Mouse (Mus musculus) heart, embryonic 11.5 days (tissue): ENCODE results near the gene Smim13. TPM values are rescaled to one million over a fixed set of nuclear protein-coding genes. Genes with fewer than 3 reads are reported as not detected.

ENCODE experiments used
- ATAC-seq: fragments of 200-750 bp; cut with Nextera tagmentation; replicated peaks from 2 replicates; pipeline ENCODE4 v1.8.0; 2017; ENCODE audit warnings: moderate library complexity; ENCODE audit not compliant: insufficient number of reproducible peaks, low FRiP score, low TSS enrichment
- H3K27ac ChIP-seq: fragments of 300-500 bp; sonication (generic); 2 replicates; pipeline ENCODE4 v1.5.1; 2014; ENCODE audit warnings: mild to moderate bottlenecking, low read depth, low read length
- H3K27me3 ChIP-seq: fragments of 300-500 bp; sonication (generic); 2 replicates; pipeline ENCODE4 v1.6.1; 2014; ENCODE audit warnings: mild to moderate bottlenecking, low read length, mixed read lengths; ENCODE audit not compliant: control insufficient read depth, insufficient read depth
- H3K36me3 ChIP-seq: fragments of 300-500 bp; sonication (generic); 2 replicates; pipeline ENCODE4 v1.6.1; 2014; ENCODE audit warnings: mild to moderate bottlenecking, low read length, moderate library complexity, mixed read lengths; ENCODE audit not compliant: control insufficient read depth, insufficient read depth
- H3K4me1 ChIP-seq: fragments of 300-500 bp; sonication (generic); 2 replicates; pipeline ENCODE4 v1.6.1; 2014; ENCODE audit warnings: low read length; ENCODE audit not compliant: control insufficient read depth, insufficient read depth
- H3K4me2 ChIP-seq: fragments of 300-500 bp; sonication (generic); 2 replicates; pipeline ENCODE4 v1.6.1; 2014; ENCODE audit warnings: mild to moderate bottlenecking, moderate library complexity
- H3K4me3 ChIP-seq: fragments of 300-500 bp; sonication (generic); 2 replicates; pipeline ENCODE4 v1.5.1; 2014; ENCODE audit warnings: low read depth, low read length
- H3K9ac ChIP-seq: fragments of 300-500 bp; sonication (generic); 2 replicates; pipeline ENCODE4 v1.6.1; 2014; ENCODE audit warnings: mild to moderate bottlenecking, low read depth, low read length, moderate library complexity
- H3K9me3 ChIP-seq: fragments of 300-500 bp; sonication (generic); replicated peaks from 2 replicates; pipeline ENCODE4 v1.6.1; 2016; ENCODE audit warnings: low read length; ENCODE audit not compliant: control insufficient read depth
- WGBS: fragments of 180-500 bp; shearing (Covaris S2); extraction: QIAGEN DNeasy Blood & Tissue Kit; methylation state at CpG from one replicate; pipeline ENCODE4 v1.1.7; 2014; ENCODE audit not compliant: insufficient replicate concordance; 5-methylcytosine and 5-hydroxymethylcytosine counted together
- polyA plus RNA-seq: library from polyadenylated mRNA; unstranded; fragments of >200 nt; fragmentation: Nextera tagmentation; extraction: Ambion mirVana; gene quantifications from 2 replicates; pipeline ENCODE4 v1.2.1, GENCODE M21; 2014

Gene Smim13
- polyA plus RNA-seq, 1 experiment from 2014 or later = 8.7 TPM

DNA sequence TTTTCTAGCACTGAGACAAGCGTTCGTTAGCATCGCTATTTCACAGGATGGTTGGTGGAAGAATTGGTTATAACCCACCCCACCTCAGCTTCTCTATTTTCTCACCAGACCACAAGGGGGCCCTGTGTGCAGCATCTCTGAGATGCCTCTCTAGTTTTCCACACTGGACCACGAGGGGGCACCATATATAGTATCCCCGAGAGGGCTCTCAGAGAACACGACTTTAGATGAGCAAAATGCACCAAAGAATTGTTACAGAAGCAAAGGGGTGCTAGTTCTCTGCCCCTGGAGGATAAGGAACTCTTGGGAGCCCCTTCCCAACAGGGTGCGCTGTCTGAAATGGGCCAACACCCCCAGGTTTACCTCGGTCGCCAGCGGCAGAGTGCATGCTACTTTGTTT, 53.1 kb downstream of the Smim13 start:
- Histone ChIP-seq H3K4me3 (no peak overlapping the region), H3K9me3 (no peaks in the 10 kb centered on the region), H3K9ac (no peak overlapping the region), H3K36me3 (no peaks in the 10 kb centered on the region), H3K4me2 (no peak overlapping the region), H3K27me3 (no peaks in the 10 kb centered on the region; the same call in 1 of the 2 replicates), H3K27ac (no peak overlapping the region), H3K4me1 (peaks cover 13% of the 10 kb centered on the region; the same call in 1 of the 2 replicates)
- 65% methylated on average over 10 of the region's 10 CpGs for WGBS
- no peak for ATAC-seq

- H3K4me1 ChIP-seq = no peaks in the 10 kb centered on the region
- ATAC-seq = no peak
- no peaks in the 10 kb centered on the region for H3K9me3 ChIP-seq
- peaks cover 12% of the 10 kb centered on the region for H3K36me3 ChIP-seq
- 82% methylated on average over 5 of the region's 5 CpGs for WGBS
- H3K27me3 ChIP-seq = no peaks in the 10 kb centered on the region
- H3K4me2 ChIP-seq = no peak overlapping the region
- no peak overlapping the region for H3K4me3 ChIP-seq
- no peak overlapping the region for H3K9ac ChIP-seq
- no peak overlapping the region for H3K27ac ChIP-seq
Measured at GRCm38 (mm10) chr13:41320749-41321148, 71.1 kb downstream of the Smim13 start.

GRCm38 (mm10) chr13:41321433-41321832, 71.8 kb downstream of the Smim13 start:
- no peak for ATAC-seq
- Histone ChIP-seq H3K9ac (no peak overlapping the region), H3K9me3 (no peaks in the 10 kb centered on the region), H3K4me3 (no peak overlapping the region), H3K4me1 (no peaks in the 10 kb centered on the region), H3K4me2 (no peak overlapping the region), H3K36me3 (peaks cover 6% of the 10 kb centered on the region), H3K27me3 (no peaks in the 10 kb centered on the region), H3K27ac (no peak overlapping the region)
- 79% methylated on average over 3 of the region's 3 CpGs for WGBS

DNA sequence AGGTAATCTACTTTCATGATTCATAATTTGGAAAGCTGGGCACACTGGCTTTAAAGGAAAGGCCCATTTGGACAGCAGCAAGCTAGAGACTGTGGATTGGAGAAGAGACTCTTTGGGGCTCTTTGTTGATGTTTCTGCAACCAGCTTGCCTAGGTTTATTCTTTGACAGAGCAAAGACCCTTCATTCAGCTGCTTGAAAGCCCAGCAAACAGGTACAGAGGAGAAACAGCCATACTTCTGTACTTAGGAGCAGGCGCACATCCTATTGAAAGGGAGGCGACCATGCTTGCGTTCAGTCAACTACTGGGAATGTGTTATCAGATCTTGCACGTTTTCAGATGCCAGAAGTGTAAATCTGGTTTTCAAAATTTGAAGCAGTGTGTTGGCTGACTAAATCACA, 75.0 kb downstream of the Smim13 start:
- H3K27ac ChIP-seq = no peak overlapping the region
- H3K36me3 ChIP-seq = no peaks in the 10 kb centered on the region
- WGBS = 73% methylated on average over 4 of the region's 4 CpGs
- no peak for ATAC-seq
- no peak overlapping the region for H3K9ac ChIP-seq
- no peak overlapping the region for H3K4me3 ChIP-seq
- H3K9me3 ChIP-seq = no peaks in the 10 kb centered on the region
- H3K4me1 ChIP-seq = no peaks in the 10 kb centered on the region
- no peaks in the 10 kb centered on the region for H3K27me3 ChIP-seq
- H3K4me2 ChIP-seq = no peak overlapping the region

DNA sequence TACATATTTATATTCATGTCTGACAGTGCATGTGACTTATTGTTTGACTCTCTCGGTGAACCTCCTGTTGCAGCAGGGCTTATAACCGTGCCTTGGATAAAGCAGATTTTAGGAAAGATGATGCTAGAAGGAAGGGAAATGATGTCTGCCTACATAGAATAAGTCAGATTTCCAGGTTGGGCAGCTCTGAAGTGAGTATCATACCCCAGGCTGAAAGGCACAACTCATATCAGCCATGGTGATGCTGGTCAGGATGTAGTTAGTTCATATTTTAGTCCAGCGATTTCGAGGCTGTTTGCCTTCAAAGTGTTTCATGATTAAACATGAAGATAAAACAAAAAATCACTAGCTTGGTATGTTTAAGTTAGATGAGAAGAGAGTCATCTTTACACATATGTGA, 75.7 kb downstream of the Smim13 start:
- H3K36me3 ChIP-seq = no peaks in the 10 kb centered on the region

GRCm38 (mm10) chr13:41326134-41326533, 76.5 kb downstream of the Smim13 start:
- 82% methylated on average over 4 of the region's 4 CpGs for WGBS
- Histone ChIP-seq H3K27ac (no peak overlapping the region), H3K4me3 (no peak overlapping the region), H3K4me2 (no peak overlapping the region), H3K4me1 (peaks cover 8% of the 10 kb centered on the region), H3K36me3 (no peaks in the 10 kb centered on the region), H3K9ac (no peak overlapping the region), H3K27me3 (no peaks in the 10 kb centered on the region), H3K9me3 (no peaks in the 10 kb centered on the region)
- no peak for ATAC-seq

More for the DNA sequence above, 75.7 kb downstream of the Smim13 start:
- WGBS = 81% methylated on average over 4 of the region's 4 CpGs
- Histone ChIP-seq H3K9ac (no peak overlapping the region), H3K4me2 (no peak overlapping the region), H3K27ac (no peak overlapping the region), H3K9me3 (no peaks in the 10 kb centered on the region), H3K4me1 (peaks cover under 1% of the 10 kb centered on the region; the same call in 1 of the 2 replicates), H3K4me3 (no peak overlapping the region), H3K27me3 (no peaks in the 10 kb centered on the region)
- no peak for ATAC-seq

Other genes starting within 250 kb of the Smim13 start
- 62.8 and 70.1 TPM in 2 replicates for gene Pak1ip1, start 248.8 kb upstream of the Smim13 start, polyA plus RNA-seq
- gene Tmem14c, start 233.6 kb upstream of the Smim13 start, polyA plus RNA-seq = 302 and 305 TPM in 2 replicates
- gene Mak, start 170.1 kb upstream of the Smim13 start, polyA plus RNA-seq = 0.17 and 0.30 TPM in 2 replicates
- not detected in 2 replicates for gene Gcm2, start 138.8 kb upstream of the Smim13 start, polyA plus RNA-seq
- gene Sycp2l, start 135.5 kb upstream of the Smim13 start, polyA plus RNA-seq = not detected in 2 replicates
- gene Elovl2, start 29.4 kb upstream of the Smim13 start, polyA plus RNA-seq = 1.9 and 3.7 TPM in 2 replicates
- gene Gm17364, start 24.1 kb downstream of the Smim13 start, polyA plus RNA-seq = not detected in 2 replicates
- 19.2 and 22.3 TPM in 2 replicates for gene Nedd9, start 237.5 kb downstream of the Smim13 start, polyA plus RNA-seq